Comparison of ENCODE assay signal across 8 mouse cellular contexts in the genomic region with DNA sequence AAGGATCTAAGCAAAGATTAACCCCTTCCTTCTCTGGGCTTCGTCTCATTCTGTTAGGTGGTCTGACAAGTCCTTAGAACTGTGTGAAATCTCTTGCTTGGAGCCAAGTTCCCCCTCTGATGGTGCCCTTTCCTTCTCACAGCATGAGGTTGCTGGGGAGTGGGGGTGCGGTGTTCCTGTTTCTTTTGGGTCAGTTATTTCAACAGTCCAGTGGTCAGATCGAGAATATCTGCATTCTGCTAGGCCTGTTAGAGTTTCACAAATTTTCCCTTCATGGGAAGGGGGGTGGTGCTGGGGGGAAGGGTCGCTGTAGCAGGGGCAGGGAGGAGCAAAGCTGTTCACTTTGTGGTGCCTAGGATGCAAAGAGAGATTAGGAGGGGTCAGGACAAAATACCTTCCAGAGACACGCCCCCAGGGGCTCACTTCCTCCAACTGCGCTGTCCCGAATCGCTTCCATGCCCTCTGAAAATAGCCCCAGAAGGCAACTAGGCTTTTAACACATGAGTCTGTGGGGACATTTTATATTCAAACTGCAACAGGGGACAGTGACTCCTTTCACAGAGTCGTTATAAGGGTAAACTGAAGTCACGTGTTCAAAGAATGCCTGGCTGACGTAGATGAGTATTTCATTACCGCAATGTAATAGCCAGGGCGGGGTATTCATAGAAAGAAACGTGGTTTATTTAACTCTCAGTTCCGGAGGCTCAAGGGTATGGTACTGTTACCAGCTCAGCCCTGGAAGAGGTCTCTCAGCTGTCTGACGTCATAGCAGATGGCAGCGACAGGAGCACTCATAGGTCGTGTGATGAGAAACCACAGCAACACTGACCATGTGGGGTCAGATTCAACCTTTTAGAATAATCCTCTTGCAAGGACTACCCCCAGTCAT.
DNase-seq lines count a peak whose midpoint lies in the region; ATAC-seq lines count a peak whose summit lies in the region.

No protein-coding gene starts in this region.

- H3K9ac ChIP-seq in heart, embryonic 14.5 days (ENCODE audit: low read length) = peak overlapping the region; percentile 46; the same call in 1 of the 2 replicates
- H3K9ac ChIP-seq in limb, embryonic 11.5 days (ENCODE audit: low read length) = no peak overlapping the region

- ATAC-seq in heart, embryonic 14.5 days (ENCODE audit: insufficient number of reproducible peaks, insufficient read depth, low FRiP score, low read depth) = no peak
- no peak for ATAC-seq in limb, embryonic 11.5 days (ENCODE audit: insufficient number of reproducible peaks, low FRiP score, low TSS enrichment, low read depth)

- H3K4me2 ChIP-seq in heart, embryonic 14.5 days (ENCODE audit: low read length) = peak overlapping the region; percentile 59
- peak overlapping the region; percentile 31; the same call in 1 of the 2 replicates for H3K4me2 ChIP-seq in limb, embryonic 11.5 days (ENCODE audit: low read depth, severe bottlenecking)

- H3K9me3 ChIP-seq in heart, embryonic 14.5 days (ENCODE audit: control insufficient read depth, low read length) = no peaks in the 10 kb centered on the region
- no peaks in the 10 kb centered on the region for H3K9me3 ChIP-seq in limb, embryonic 11.5 days (ENCODE audit: control insufficient read depth, low read length)

- DNase-seq in heart, postnatal 36 days = no peak
- DNase-seq in embryo, embryonic 9.5 days (ENCODE audit: extremely low spot score) = peak; percentile 11
- no peak for DNase-seq in limb, embryonic 11.5 days (ENCODE audit: low spot score)
- peak; percentile 8 to 9 for DNase-seq in monocyte, adult 2 months (ENCODE audit: low read depth in 1 of 2, low spot score in 2 of 2)
- DNase-seq in left cerebral cortex, adult 9 months (ENCODE audit: low spot score in 2 of 2) = no peak
- no peak for DNase-seq in gastrocnemius, adult 18-20 months (ENCODE audit: low spot score)
- DNase-seq in right cerebral cortex, adult 2 months (ENCODE audit: low spot score in 2 of 2) = no peak

- intact Hi-C loops in heart, postnatal 36 days (cut with DNase I) = no loop called here

- no peaks in the 10 kb centered on the region for H3K4me1 ChIP-seq in heart, embryonic 14.5 days (ENCODE audit: control insufficient read depth in 2 of 2, insufficient read depth in 2 of 2, low read length in 2 of 2)
- no peaks in the 10 kb centered on the region for H3K4me1 ChIP-seq in limb, embryonic 11.5 days (ENCODE audit: control insufficient read depth, insufficient read depth, low read length)

- no peaks in the 10 kb centered on the region for H3K27me3 ChIP-seq in heart, embryonic 14.5 days (ENCODE audit: control insufficient read depth, insufficient read depth, low read length)
- no peaks in the 10 kb centered on the region for H3K27me3 ChIP-seq in limb, embryonic 11.5 days (ENCODE audit: control insufficient read depth, insufficient read depth, low read length)

- WGBS in heart, embryonic 14.5 days = 23% methylated on average over 18 of the region's 18 CpGs
- WGBS in limb, embryonic 11.5 days = 28% methylated on average over 18 of the region's 18 CpGs

- H3K4me3 ChIP-seq in heart, embryonic 14.5 days (ENCODE audit: control insufficient read depth in 1 of 2, insufficient read depth in 1 of 2, low read depth in 1 of 2, low read length in 2 of 2) = peak overlapping the region; percentile 19 to 23; a peak in 2 of 4 replicates
- H3K4me3 ChIP-seq in limb, embryonic 11.5 days (ENCODE audit: low read depth, low read length) = no peak overlapping the region

- H3K27ac ChIP-seq in heart, embryonic 14.5 days (replicated peaks in 1 of 2; ENCODE audit: control insufficient read depth in 1 of 2, insufficient read depth in 1 of 2, low read depth in 2 of 2, low read length in 2 of 2) = no peak overlapping the region
- no peak overlapping the region for H3K27ac ChIP-seq in limb, embryonic 11.5 days (replicated peaks; ENCODE audit: low read depth, low read length)

- no peaks in the 10 kb centered on the region for H3K36me3 ChIP-seq in heart, embryonic 14.5 days (ENCODE audit: control insufficient read depth, insufficient read depth, low read length)
- no peaks in the 10 kb centered on the region for H3K36me3 ChIP-seq in limb, embryonic 11.5 days (ENCODE audit: control insufficient read depth, insufficient read depth, low read length)

Comparison
In these comparisons a context has a peak if more than half of its experiments do, and no peak if none do; other contexts are left out.
1. DNase-seq: peak in embryo, embryonic 9.5 days (single experiment) and monocyte, adult 2 months (2 of 2); none in heart, postnatal 36 days (0 of 2), limb, embryonic 11.5 days (single experiment), left cerebral cortex, adult 9 months (0 of 2), gastrocnemius, adult 18-20 months (single experiment) and right cerebral cortex, adult 2 months (0 of 2).